Mouse (Mus musculus): ENCODE data around the gene Spats2.

DNA sequence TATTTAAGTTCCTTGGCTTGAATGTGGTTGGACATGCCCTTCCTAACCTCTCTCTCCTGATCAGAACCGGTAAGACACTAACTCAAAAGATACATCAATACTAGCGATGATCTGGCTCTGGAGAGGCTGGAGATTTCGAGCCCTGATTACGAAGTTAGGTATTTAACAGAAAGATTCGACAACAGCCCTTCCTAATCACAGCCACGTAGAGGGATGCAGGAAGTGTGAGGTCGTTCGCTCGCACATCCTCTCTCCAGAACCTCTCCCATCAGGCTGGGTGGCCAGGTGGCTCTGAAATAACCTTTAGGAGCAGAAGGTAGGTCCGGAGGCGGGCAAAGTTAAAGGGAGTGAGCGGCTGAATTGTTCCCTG is at the start of gene Spats2:
- TF ChIP-seq CTCF (IDR thresholded peaks at IDR 0.05; ENCODE audit: insufficient read depth, low read length) (no peak), POLR2A (IDR thresholded peaks at IDR 0.05; ENCODE audit: borderline replicate concordance, extremely low read depth, low read depth, low read length) (no peak)

Measured in lung, adult 2 months (tissue).